Mouse (Mus musculus) bone marrow, adult 2 months (tissue): ENCODE measurements around the gene Mex3a. TPM values are rescaled to one million over a fixed set of nuclear protein-coding genes. Genes with fewer than 3 reads are reported as not detected.

Experiments
- H3K27ac ChIP-seq: fragments of 200-500 bp; 2 replicates; pipeline ENCODE4 v1.5.1; 2012; ENCODE audit warnings: low read depth, mild to moderate bottlenecking, control low read depth, inconsistent platforms, low read length; ENCODE audit not compliant: control insufficient read depth, poor library complexity, insufficient read depth
- H3K4me1 ChIP-seq: fragments of 200-500 bp; 2 replicates; pipeline ENCODE4 v1.6.1; 2011; ENCODE audit warnings: low read length; ENCODE audit not compliant: control insufficient read depth, insufficient read depth
- H3K4me3 ChIP-seq: fragments of 200-500 bp; replicated peaks from 2 replicates; pipeline ENCODE3; 2011; ENCODE audit warnings: mild to moderate bottlenecking, low read depth, low read length, control low read depth; ENCODE audit not compliant: control insufficient read depth
- CTCF ChIP-seq: fragments of 200-500 bp; IDR thresholded peaks from 2 replicates; pipeline ENCODE4 v1.5.1; 2011; ENCODE audit warnings: low read length, control low read depth; ENCODE audit not compliant: control insufficient read depth, insufficient read depth
- POLR2A ChIP-seq: fragments of 200-500 bp; IDR thresholded peaks from 2 replicates; pipeline ENCODE4 v1.6.1; 2011; ENCODE audit warnings: low read depth, mild to moderate bottlenecking, control low read depth, low read length, borderline replicate concordance; ENCODE audit not compliant: control insufficient read depth
- WGBS: fragments of 180-500 bp; shearing (Covaris S2); methylation state at CpG from one replicate; pipeline ENCODE4 v1.1.7; 2018; 5-methylcytosine and 5-hydroxymethylcytosine counted together
- polyA plus RNA-seq: library from polyadenylated mRNA; stranded (reverse); fragments of >200 nt; gene quantifications from 2 replicates; pipeline ENCODE4 v1.2.4, GENCODE M21; 2011; ENCODE audit warnings: low replicate concordance; ENCODE audit not compliant: missing spikeins, insufficient read depth, insufficient read length

The Mex3a gene
- polyA plus RNA-seq, 1 experiment = 2.2 TPM

DNA sequence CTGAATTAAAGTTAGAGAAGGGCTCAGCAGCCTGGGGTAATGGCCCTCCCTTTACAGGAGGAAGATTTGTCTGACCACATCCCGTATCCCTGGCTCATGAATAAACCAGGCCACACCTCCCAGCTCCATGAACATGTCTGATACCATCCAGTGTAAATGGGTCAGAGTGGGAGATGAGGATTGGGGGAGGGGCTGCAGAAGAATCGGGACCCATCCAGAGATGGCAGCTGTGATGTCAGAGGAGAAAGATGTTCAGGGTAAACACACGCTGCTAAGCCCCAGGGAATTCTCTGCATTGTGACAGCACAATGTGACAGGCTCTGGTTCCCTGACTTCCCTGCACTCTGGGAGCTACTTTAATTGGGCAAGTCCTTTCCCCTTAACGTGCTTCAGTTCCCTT lies 31.2 kb downstream of the Mex3a start:
- H3K4me3 ChIP-seq = no peak overlapping the region
- no peak overlapping the region for H3K27ac ChIP-seq
- 76% methylated on average over 4 of the region's 4 CpGs for WGBS
- TF ChIP-seq CTCF = no peak
- no peak for TF ChIP-seq POLR2A
- H3K4me1 ChIP-seq = peaks cover 2% of the 10 kb centered on the region

DNA sequence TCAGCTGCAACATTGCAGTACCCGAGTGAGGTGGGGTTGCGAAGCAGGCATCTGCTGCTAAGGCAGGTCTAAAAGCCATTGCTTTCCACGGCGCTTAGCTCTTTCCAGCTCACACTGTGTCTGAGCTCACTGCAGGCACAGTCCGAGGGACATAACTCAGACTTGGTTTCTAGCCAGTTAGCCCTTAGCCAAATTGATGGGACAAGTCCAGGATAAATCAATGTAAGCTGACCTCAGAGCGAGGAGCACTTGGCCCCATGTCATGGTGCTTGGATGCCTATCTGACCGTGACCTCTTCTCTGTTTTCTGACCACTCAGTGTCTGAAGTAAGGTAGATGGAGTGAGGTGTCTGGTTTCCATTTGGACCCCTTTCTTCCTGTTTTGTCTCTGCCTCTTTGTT lies 31.8 kb downstream of the Mex3a start:
- Histone ChIP-seq H3K4me1 (peaks cover 2% of the 10 kb centered on the region), H3K27ac (no peak overlapping the region), H3K4me3 (no peak overlapping the region)
- 90% methylated on average over 7 of the region's 7 CpGs for WGBS
- no peak for TF ChIP-seq CTCF

DNA sequence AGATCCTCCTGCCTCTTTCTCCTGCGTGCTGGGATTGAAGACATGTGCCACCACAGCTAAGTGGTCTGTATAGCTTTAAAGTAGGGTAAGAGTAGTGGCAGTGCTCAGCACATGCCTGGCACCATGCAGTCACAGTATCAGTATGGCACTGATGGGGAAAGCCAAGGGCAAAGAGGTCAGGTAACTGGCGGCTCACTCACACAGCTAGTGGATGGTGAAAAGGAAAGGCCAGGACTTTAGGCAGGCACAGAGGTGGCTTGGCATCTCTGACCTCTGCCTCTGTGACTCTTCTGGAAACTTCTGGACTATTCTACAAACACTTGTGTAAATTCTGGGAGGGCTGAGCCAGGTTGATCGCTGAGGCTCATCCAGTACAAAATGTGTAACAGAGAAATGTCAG lies 33.9 kb downstream of the Mex3a start:
- WGBS = 92% methylated on average over 3 of the region's 3 CpGs
- TF ChIP-seq CTCF (no peak), POLR2A (no peak)
- Histone ChIP-seq H3K27ac (no peak overlapping the region), H3K4me1 (peaks cover 2% of the 10 kb centered on the region), H3K4me3 (no peak overlapping the region)

DNA sequence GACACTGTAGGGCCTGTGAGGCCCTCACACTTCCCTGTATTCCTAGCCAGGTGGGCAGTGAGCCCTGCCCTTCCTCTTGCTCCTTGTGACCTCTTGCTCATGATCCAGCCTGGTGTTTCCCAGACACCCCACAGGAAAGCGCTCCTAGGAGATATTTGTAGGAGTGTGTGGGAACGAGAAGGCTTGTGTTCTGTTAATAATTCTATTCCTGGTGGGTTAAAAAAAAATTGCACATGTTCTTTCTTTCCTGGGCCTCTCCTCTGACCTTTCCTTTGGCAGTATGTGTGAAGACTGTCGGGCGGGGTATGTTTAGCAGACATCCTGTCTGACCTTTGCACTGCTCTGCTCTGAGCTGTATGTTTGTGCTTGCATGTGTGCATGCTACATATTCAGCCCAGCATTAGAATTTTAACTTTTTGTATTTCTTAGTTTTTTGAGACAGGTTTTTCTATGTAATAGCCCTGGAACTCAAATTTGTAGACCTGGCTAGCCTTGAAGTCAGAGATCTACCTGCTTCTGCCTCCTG lies 34.4 kb downstream of the Mex3a start:
- WGBS = 91% methylated on average over 4 of the region's 4 CpGs
- H3K27ac ChIP-seq = no peak overlapping the region
- TF ChIP-seq CTCF = no peak
- no peak for TF ChIP-seq POLR2A

DNA sequence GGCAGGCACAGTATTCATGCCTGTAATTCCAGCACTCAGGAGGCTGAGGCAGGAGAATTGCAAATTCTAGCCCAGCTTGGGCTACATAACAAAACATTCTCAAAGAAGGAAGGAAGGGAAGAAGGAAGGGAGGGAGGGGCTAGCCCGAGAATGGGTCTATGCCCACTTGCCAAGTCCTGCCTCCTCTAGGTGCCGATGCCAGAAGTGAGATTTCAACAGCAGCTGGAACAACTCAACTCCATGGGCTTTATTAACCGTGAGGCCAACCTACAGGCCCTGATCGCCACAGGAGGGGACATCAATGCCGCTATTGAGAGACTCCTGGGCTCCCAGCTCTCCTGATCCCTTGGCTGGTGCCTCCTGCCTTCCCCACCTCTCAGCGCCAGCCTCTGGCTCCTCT lies 35.7 kb downstream of the Mex3a start:
- no peak overlapping the region for H3K4me3 ChIP-seq
- TF ChIP-seq CTCF (no peak), POLR2A (no peak)
- H3K4me1 ChIP-seq = peaks cover 2% of the 10 kb centered on the region
- 61% methylated on average over 6 of the region's 6 CpGs for WGBS
- no peak overlapping the region for H3K27ac ChIP-seq

More for the DNA sequence above, 34.4 kb downstream of the Mex3a start:
- Histone ChIP-seq H3K4me1 (peaks cover 2% of the 10 kb centered on the region), H3K4me3 (no peak overlapping the region)

DNA sequence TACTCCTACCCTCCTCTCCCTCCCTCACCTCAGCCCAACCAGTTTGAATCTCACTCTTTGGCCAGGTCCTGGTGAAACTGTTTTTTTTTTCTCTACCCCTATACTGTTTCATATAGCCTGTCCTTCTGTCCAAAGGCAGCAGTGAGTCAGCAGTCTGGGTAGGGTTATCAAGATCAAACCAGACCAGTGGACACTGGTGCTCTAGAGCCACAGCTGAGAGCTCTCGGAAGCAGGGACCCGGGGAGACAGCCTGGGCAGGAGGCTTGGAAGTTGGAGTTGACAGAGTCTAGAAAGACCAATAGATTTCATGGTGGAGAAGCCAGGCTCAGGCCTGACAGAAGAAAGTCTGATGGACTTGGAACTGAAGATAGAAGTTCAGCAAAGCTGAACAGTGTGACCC lies 36.4 kb downstream of the Mex3a start:
- TF ChIP-seq POLR2A (no peak), CTCF (no peak)
- Histone ChIP-seq H3K27ac (no peak overlapping the region), H3K4me3 (no peak overlapping the region), H3K4me1 (peaks cover 2% of the 10 kb centered on the region)
- WGBS = 80% methylated on average over 2 of the region's 2 CpGs

DNA sequence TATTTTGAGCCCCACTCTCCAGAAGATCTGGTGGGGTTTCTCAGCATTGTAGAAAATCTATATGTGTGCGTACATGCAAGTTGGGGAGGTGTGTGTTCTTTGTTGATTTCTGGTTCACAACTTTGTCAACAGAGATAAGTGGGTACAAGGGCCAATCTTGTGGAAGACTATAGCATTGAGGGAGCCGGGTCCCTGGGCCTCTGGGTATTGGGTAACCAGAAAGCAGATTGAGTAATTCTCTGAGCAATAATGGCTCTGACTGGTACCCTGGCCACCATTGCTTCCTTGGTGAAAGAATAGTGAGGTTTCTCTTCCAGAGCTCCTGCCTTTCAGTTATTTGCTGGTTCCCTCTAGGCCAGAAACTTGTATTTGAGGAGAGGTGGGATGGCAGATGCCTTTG lies 36.9 kb downstream of the Mex3a start:
- H3K4me1 ChIP-seq = peaks cover 2% of the 10 kb centered on the region
- WGBS = 68% methylated on average over 2 of the region's 2 CpGs
- H3K4me3 ChIP-seq = no peak overlapping the region
- no peak for TF ChIP-seq CTCF
- H3K27ac ChIP-seq = no peak overlapping the region

DNA sequence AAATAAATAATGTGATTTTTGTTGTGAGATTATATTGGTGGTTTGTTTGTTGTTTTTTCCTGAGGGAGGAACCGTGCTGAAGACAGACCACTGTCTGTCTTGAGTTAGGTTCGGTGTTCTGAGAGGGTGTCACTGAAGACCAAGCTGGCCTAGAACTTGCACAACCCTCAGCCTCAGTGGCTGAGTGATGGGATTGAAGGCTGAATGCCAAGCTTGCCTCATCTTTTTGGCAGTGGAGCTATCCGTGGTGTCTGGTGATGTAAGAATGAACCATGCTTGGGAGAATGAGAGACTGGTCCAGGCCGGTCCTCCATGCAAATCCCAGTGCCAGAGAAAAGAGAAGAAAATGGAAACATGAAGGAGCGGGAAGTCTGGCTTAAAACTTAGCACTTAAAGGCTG lies 37.5 kb downstream of the Mex3a start:
- Histone ChIP-seq H3K4me3 (no peak overlapping the region), H3K27ac (no peak overlapping the region), H3K4me1 (peaks cover 2% of the 10 kb centered on the region)
- 65% methylated on average over 5 of the region's 5 CpGs for WGBS
- TF ChIP-seq CTCF (no peak), POLR2A (no peak)

DNA sequence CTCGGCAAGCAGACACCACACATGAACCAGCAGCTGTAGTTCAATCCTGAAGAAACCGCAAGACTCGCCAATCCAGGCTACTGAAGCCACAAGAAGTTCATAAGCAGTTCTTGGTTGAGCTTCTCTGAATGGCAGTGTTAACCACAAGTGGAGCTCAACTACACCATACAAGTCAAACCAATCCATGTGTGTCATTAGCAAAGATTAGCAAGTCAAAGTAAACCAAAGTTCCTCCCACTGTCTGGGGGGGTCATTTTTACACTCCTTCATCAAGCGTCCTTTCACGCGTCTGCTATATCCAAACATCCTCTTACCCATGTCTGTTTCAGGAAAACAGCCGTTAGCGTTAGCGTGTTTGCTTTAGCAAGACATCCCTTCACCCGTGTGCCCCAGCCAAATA lies 38.1 kb downstream of the Mex3a start:
- no peak overlapping the region for H3K4me3 ChIP-seq
- WGBS = 89% methylated on average over 10 of the region's 10 CpGs
- TF ChIP-seq POLR2A (no peak), CTCF (no peak)
- H3K27ac ChIP-seq = no peak overlapping the region
- H3K4me1 ChIP-seq = peaks cover 2% of the 10 kb centered on the region
